Mouse (Mus musculus) stomach, postnatal 0 days (tissue): ENCODE measurements around the gene Mcl1.

Experiments
- CTCF ChIP-seq: IDR thresholded peaks from 2 replicates; pipeline ENCODE4 v1.5.1; 2016; ENCODE audit warnings: antibody characterized with exemption, low read depth, mild to moderate bottlenecking, moderate library complexity
- EP300 ChIP-seq: optimal IDR thresholded peaks from 2 replicates; pipeline ENCODE3; 2016; ENCODE audit warnings: antibody characterized with exemption

DNA sequence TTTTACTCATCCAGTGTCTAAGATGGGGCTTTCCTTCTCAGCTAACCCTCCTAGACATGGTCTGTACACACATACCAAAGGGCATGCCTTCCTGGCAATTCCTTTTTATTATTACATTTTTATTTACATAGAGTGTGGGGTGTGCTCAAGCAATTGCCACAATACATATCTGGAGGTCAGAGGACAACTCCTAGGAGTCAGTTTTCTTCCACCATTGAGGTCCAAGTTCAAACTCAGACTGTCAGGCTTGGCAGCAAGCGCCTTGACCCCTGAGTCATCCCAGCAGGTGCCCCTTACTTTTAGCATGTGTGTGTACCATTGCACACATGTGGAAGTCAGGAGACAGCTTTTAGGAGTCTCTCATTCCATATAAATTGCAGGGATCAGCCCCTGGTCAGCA, 44.6 kb upstream of the Mcl1 start:
- TF ChIP-seq EP300 = no peak
- TF ChIP-seq CTCF = no peak
